Mouse (Mus musculus) gastrocnemius, adult 2 months (tissue): ENCODE results near the gene Prdm11. TPM values are rescaled to one million over a fixed set of nuclear protein-coding genes. Genes with fewer than 3 reads are reported as not detected.
A peak's percentile ranks its signal among the peaks of the same experiment; 100 is the strongest.

Experiments
- DNase-seq: peaks from one replicate; pipeline ENCODE4 v3.0.0; 2022
- H3K27ac ChIP-seq: fragments of 200-600 bp; 2 replicates; pipeline ENCODE4 v1.8.1; 2022; ENCODE audit warnings: mild to moderate bottlenecking
- H3K4me3 ChIP-seq: fragments of 200-600 bp; 2 replicates; pipeline ENCODE4 v1.8.1; 2022; ENCODE audit warnings: mild to moderate bottlenecking, moderate library complexity
- CTCF ChIP-seq: fragments of 200-600 bp; IDR thresholded peaks from 2 replicates; pipeline ENCODE4 v1.8.1; 2022; ENCODE audit warnings: antibody characterized with exemption, mild to moderate bottlenecking, moderate library complexity
- intact Hi-C: fragments of 180-260 bp; cut with DNase I; formaldehyde crosslinking; loops from one replicate; pipeline ENCODE4 v1.15.1; 2025
- total RNA-seq, 2 experiments: library from RNA; stranded (reverse); gene quantifications; 2 replicates each; pipeline ENCODE4 v1.2.3; 2021

The Prdm11 gene
- total RNA-seq, 2 experiments from 2014 or later, result 0.77 to 0.81 TPM

DNA sequence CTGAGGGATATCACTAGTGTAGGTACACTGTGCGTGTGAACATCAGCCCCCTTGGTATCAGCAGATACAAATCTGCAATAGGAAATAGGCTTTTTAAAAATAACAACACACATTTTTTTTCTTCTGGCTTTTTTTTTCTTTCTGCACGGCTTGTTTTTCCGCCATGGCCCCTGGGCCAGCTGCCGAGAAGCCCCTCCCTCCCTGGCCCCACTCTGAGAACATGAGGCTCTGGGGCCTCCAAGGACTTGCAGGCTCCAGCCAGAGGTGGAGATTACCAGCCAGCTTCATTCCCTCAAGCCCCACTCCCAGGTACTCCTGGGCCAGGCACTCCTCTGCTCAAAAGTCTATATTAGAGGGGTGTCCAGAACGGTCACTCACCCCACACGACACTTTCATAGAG lies 4.5 kb downstream of the Prdm11 start:
- intact Hi-C loops, result loop anchor here (10.0 kb wide), 1 partner anchor 1097 kb away; the partner anchor contains the start of gene Gm9821
- Histone ChIP-seq H3K27ac (no peak overlapping the region), H3K4me3 (no peak overlapping the region)
- no peak for TF ChIP-seq CTCF
- no peak for DNase-seq

DNA sequence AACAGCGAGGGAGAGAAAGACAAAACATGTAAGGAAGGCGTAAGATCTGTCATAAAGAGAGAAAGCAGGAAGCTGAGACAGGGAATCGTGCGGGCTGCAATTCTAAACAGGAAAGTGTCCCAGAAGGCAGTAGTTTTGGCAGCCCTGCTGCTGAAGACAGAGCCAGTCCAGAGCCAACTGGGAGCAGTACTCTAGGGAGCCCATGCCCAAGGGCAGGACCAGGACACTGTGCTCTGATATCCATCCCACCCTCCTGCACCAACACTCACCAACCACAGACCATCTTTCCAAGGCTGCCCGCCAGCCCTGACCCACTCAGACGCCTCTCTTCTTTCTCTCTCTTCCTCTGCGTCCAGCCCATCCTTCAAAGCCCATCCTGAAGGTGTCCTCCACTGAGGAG lies 5.1 kb downstream of the Prdm11 start:
- H3K4me3 ChIP-seq, result no peak overlapping the region
- no peak for DNase-seq
- intact Hi-C loops, result loop anchor here (10.0 kb wide), 1 partner anchor 1096 kb away; the partner anchor contains the start of gene Gm9821
- TF ChIP-seq CTCF, result no peak
- no peak overlapping the region for H3K27ac ChIP-seq

DNA sequence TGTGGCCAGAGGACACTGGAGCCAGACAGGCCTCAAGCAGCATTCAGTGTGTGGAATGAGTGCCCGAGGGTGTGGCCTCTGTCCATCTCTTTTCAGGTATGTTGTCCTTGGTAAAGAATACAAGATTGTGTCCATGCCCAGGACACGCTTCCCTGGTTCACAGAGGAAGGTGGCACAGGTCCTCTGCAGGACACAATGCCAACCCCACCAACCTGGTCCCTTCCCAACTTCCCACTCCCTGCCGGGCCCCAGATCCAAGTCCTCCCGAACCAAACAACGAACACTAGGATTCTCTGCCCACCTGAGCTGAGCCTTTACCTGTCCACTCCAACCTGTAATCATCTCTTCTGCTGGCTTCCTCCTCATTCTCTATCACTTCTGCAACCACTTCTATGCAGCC lies 6.3 kb downstream of the Prdm11 start:
- no peak for DNase-seq
- intact Hi-C loops, result loop anchor here (10.0 kb wide), 1 partner anchor 1095 kb away; the partner anchor contains the start of gene Gm9821
- H3K27ac ChIP-seq, result no peak overlapping the region

DNA sequence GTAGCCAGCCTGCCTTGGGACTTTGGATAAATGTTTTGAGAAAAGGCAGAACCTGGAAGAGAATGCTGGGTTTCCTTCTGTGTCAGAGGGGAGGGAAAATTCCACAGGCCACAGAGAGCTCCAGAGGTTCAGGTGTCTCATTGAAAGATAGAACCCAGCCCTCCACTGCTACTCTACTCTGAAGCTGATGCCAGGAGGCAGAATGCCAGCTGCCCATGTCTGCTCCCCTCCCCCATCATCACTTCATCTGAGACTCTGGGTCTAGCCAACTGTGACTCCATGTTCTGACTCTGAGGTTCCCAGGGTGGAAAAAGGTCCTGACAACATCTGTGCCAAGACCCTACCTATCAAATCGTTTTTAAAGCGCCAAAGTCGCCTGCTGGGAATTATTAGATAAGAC lies 6.9 kb downstream of the Prdm11 start:
- no peak for DNase-seq
- intact Hi-C loops, result no loop called here
- H3K4me3 ChIP-seq, result no peak overlapping the region
- TF ChIP-seq CTCF, result no peak
- H3K27ac ChIP-seq, result no peak overlapping the region

More for the DNA sequence above, 6.3 kb downstream of the Prdm11 start:
- no peak for TF ChIP-seq CTCF
- no peak overlapping the region for H3K4me3 ChIP-seq

DNA sequence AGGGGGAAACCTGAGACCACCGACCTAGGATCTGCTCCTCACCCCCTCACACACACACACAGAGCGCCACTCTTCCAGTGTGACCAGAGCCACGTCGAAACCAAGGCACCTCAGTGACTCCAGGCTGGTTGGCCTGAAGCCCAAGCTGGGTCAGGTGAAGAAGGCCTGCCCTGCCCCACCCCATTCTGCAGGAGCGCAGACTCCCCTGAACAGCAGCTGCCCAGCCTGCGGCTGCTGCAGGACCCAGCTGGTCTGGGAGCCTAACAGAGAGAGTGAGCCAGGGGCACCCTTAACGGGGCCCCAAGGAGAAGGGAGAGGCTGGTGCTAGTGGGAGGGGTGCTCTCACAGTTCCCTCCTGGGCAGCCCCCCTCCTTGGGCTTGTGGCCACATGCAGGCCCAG lies 10.3 kb downstream of the Prdm11 start:
- intact Hi-C loops, result no loop called here
- no peak overlapping the region for H3K4me3 ChIP-seq
- no peak for TF ChIP-seq CTCF
- DNase-seq, result no peak
- no peak overlapping the region for H3K27ac ChIP-seq

DNA sequence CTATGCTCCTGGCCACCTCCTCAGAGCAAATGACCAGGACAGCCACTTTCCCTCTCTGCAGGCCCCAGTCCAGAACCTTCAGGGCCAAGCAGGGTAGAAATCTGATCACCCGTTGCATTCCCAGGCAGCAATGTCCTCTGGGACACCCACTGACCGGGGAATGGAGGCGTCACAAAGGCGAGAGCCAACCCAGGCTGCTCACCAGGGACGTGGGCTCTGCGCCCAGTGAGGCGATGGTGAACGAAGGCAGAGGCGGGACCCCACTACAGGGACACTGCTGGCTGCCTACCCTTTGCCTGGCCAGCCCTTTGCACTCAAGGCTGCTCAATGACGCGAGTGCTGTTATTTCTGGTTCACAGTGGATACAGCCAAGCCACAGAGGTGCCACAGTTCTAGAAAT lies 13.3 kb downstream of the Prdm11 start:
- Histone ChIP-seq H3K27ac (peak overlapping the region; percentile 84), H3K4me3 (no peak overlapping the region)
- intact Hi-C loops, result no loop called here
- DNase-seq, result peak; percentile 86
- TF ChIP-seq CTCF, result no peak

DNA sequence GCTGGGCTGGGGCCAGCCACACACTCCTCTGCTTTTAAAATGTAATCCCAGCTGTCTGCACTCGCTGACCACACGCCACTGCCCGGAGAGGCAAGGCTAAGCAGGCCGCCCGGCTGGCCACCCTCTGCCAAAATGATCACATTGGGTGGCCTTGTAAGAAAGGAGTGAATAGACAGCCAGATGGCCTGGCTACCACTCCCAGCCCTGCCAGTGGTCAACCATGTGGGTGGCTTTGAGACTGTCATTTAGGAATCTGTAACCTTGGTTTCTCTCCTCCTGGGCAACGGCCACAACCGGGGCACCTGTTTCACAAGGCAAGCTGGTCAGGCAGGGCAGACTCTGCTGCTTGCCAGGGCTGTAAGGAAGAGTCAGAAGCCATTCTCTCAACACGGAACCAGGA lies 13.9 kb downstream of the Prdm11 start:
- TF ChIP-seq CTCF, result peak; percentile 20; the same call in 1 of the 2 replicates
- Histone ChIP-seq H3K4me3 (no peak overlapping the region), H3K27ac (peak overlapping the region; percentile 84)
- intact Hi-C loops, result no loop called here
- peak; percentile 67 for DNase-seq

DNA sequence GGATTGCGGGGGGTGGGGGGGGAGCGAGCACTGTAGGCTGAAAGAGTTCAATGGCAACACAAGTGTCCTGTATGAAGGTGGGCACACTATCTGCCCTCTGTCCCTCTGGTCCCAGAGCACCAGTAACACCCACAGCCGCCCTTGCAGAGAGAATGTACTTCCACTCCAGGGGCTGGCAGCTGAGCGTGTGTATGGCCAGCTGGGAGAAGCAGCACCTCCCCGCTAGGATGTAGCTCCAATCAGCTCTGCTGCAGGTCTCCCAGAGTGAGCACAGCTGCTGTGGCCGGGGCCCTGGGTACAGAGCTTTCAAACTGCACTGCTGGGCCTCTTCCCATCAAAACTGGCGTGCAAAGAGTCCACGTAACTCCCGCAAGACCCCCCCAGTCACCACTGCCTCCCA lies 14.9 kb downstream of the Prdm11 start:
- DNase-seq, result peak; percentile 19
- intact Hi-C loops, result no loop called here
- H3K27ac ChIP-seq, result 0 out of 2 replicates have a peak overlapping the region, but pooled peaks have one; percentile 84
- no peak overlapping the region for H3K4me3 ChIP-seq
- no peak for TF ChIP-seq CTCF

DNA sequence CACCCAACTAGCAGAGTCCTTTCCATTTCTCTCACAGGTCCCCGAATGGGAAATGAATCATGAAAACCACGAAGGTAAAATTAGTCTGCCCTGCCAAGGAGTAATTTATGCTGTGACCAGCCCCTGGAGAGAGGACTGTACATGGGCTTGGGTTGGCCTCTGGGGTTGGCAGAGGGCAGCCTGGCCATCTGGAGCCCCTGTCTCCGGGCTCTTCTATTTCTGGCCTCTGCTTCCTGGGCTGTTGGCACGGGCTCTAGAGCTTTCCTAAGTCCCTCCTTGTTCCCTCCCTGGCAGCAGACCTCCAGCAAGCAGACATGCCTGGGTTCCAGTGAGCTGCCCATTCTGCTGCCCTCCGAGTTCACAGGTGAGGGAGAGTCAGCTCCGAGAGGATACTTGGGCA lies 15.9 kb downstream of the Prdm11 start:
- intact Hi-C loops, result no loop called here
- TF ChIP-seq CTCF, result no peak
- Histone ChIP-seq H3K27ac (no peak overlapping the region), H3K4me3 (no peak overlapping the region)
- no peak for DNase-seq

DNA sequence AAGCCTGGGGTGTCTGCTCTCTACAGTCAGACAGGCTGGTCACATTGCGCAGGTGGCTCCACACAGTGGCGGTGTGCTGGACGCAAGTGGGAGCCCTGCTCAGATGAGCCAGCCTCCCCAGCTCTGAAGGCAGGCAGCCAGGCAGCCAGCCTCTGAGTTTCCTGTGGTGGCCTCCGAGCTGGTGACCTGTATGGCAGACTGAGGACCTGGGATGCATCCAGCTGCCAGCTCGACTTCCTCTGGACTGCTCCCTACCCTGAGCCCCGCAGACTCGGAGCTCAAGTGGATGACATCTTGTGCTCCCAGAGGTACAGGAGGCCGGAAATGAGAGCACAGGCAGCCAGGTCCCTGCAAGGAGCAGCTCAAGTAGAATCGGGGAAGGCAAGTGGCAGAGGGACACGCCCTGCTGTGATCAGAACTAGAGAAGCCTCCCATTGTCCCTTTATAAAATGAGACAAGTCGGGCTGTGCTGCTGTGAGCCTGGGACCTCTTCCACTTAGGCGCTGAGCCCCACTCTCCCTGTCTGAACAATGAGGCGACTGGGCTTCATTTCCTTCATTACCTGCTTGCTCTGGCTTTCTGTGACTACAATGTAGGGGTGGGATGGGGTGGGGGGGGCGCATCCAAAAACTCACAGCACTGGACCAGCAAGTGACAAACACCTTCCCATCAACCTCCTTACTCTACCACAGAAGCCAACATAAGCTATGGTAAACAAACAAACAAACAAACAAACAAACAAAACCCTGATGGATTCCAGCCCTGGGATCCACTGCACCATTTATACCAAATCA lies 16.5 kb downstream of the Prdm11 start:
- intact Hi-C loops, result no loop called here
- peak; percentile 31; the same call in 1 of the 2 replicates for TF ChIP-seq CTCF
- Histone ChIP-seq H3K27ac (no peak overlapping the region), H3K4me3 (no peak overlapping the region)
- DNase-seq, result peak; percentile 44

DNA sequence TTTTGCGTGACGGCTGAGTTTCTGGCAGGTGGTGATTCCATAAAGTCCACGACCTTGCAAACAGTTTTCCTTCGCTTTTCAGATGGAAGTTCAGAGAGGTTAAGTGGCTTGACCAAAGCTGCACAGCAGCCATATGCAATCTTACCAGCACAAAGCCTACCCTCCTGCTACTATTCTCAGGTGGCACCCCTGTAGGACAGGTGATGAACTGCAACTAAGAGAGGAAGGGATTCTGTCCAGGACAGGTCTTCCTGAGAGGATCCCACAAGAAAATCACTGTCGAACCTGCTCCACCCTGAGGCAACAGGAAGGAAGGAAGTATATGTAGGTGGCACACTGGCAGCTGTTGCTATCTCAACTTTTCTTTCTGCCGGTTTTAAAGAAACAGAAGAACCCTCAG lies 17.1 kb downstream of the Prdm11 start:
- intact Hi-C loops, result no loop called here
- no peak for DNase-seq
- Histone ChIP-seq H3K4me3 (no peak overlapping the region), H3K27ac (no peak overlapping the region)
- TF ChIP-seq CTCF, result no peak

DNA sequence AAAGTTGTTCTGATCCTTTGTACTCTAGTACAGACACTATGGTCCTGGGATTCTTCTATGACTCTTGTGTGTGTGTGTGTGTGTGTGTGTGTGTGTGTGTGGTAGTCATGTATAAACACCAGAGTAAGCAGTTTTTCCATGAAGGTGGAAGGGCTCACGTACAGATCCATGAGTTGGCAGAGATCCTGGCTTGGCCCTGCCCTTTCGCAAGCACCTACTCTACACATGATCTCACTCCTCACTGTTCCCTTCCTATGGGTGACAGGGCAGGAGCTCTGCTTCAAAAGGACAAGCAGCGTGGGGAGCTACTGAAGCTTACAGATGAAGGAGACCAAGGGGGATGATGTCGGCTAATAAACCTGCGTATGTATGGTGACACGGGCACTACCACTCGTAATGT lies 18.3 kb downstream of the Prdm11 start:
- intact Hi-C loops, result no loop called here
- no peak overlapping the region for H3K4me3 ChIP-seq
- no peak for TF ChIP-seq CTCF
- H3K27ac ChIP-seq, result no peak overlapping the region
- DNase-seq, result no peak

DNA sequence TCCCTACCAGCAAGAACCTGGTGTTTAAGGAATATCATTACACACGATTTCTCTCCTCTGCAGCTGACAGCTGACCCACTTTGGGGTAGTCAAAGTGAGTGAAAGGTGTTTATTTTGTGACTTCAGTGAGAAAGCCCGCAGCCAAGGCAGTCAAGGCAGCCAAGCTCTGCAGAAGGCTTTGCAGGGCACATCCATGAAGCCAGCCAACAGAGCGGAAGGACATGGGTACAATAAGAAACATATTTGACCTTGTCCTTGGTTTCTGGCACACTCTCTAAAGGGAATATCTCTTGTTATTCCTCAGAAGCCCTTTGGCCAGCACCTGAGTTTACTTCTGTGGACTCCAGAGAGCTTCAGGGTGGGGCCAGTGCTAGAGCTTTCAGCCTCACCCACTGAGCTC lies 21.5 kb downstream of the Prdm11 start:
- no peak overlapping the region for H3K4me3 ChIP-seq
- H3K27ac ChIP-seq, result no peak overlapping the region
- TF ChIP-seq CTCF, result no peak
- no peak for DNase-seq
- intact Hi-C loops, result no loop called here

DNA sequence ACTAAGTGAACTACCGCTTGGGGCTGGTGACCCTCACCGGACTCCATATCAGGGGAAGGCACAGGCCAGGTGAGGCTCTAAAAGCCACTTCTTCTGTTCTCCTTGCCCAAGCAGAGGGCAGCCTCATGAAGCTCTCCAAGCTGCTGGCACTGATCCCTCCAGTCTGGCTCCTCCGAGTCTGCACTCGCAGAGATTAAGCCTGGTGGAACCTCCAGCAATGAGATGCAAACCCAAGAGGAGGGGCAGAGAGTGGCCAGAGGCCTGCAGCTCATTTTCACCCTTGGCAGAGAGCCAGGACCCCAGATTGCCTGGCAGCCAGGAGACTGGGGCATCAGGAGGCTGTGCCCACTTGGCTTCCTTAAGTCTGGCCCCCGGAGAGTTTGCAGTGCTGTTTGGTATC lies 27.1 kb downstream of the Prdm11 start:
- Histone ChIP-seq H3K27ac (no peak overlapping the region), H3K4me3 (no peak overlapping the region)
- no peak for TF ChIP-seq CTCF
- intact Hi-C loops, result no loop called here
- DNase-seq, result no peak
